Mouse (Mus musculus) adrenal gland, postnatal 36 days (tissue): Measurements from ENCODE around the gene Ankrd2. TPM values are rescaled to one million over a fixed set of nuclear protein-coding genes. Genes with fewer than 3 reads are reported as not detected.

Experiments
- total RNA-seq, 2 experiments: library from RNA; stranded (reverse); gene quantifications; 2 replicates each; pipeline ENCODE4 v1.2.3; 2021

The Ankrd2 gene
- total RNA-seq, 2 experiments from 2014 or later = 0.49 TPM; not detected in 1

Other genes with a start within 250 kb of the Ankrd2 start
- gene Arhgap19, start 234.0 kb upstream of the Ankrd2 start, total RNA-seq = 1 to 10 TPM; 5.0 to 5.8 TPM
- gene Frat1, start 206.0 kb upstream of the Ankrd2 start, total RNA-seq = 1 to 10 TPM; 4.9 to 7.8 TPM
- 1 to 10 TPM; 2.9 to 3.4 TPM for gene Frat2, start 187.9 kb upstream of the Ankrd2 start, total RNA-seq
- 10 to 100 TPM; 12.5 to 23.2 TPM for gene Rrp12, start 139.8 kb upstream of the Ankrd2 start, total RNA-seq
- gene Pgam1, start 124.1 kb upstream of the Ankrd2 start, total RNA-seq = 100 to 1,000 TPM; 791 to 814 TPM
- gene Exosc1, start 102.6 kb upstream of the Ankrd2 start, total RNA-seq = 10 to 100 TPM; 28.3 to 31.7 TPM
- gene Zdhhc16, start 102.5 kb upstream of the Ankrd2 start, total RNA-seq = 10 to 100 TPM; 30.1 to 30.9 TPM
- 10 to 100 TPM; 20.2 to 23.9 TPM for gene Mms19, start 54.8 kb upstream of the Ankrd2 start, total RNA-seq
- 10 to 100 TPM; 17.1 to 17.5 TPM for gene Ubtd1, start 54.2 kb upstream of the Ankrd2 start, total RNA-seq
- gene Hoga1, start 9.6 kb downstream of the Ankrd2 start, total RNA-seq = 1 to 10 TPM; 4.3 to 6.7 TPM
- under 1 TPM; 0.30 to 0.33 TPM for gene 4933411K16Rik, start 16.2 kb downstream of the Ankrd2 start, total RNA-seq
- gene Morn4, start 50.4 kb downstream of the Ankrd2 start, total RNA-seq = 10 to 100 TPM in 1 of 2 experiments, 1 to 10 TPM in 1; 8.2 to 12.2 TPM
- 10 to 100 TPM; 61.7 to 76.3 TPM for gene Pi4k2a, start 54.5 kb downstream of the Ankrd2 start, total RNA-seq
- gene Avpi1, start 93.1 kb downstream of the Ankrd2 start, total RNA-seq = 10 to 100 TPM; 86.6 to 91.5 TPM
- 10 to 100 TPM; 32.7 to 38.8 TPM for gene Marveld1, start 111.4 kb downstream of the Ankrd2 start, total RNA-seq
- gene Zfyve27, start 128.0 kb downstream of the Ankrd2 start, total RNA-seq = 10 to 100 TPM; 49.3 to 50.4 TPM
- 1 to 10 TPM; 2.5 TPM for gene Sfrp5, start 166.3 kb downstream of the Ankrd2 start, total RNA-seq
- 1 to 10 TPM; 1.1 to 1.5 TPM for gene Golga7b, start 211.6 kb downstream of the Ankrd2 start, total RNA-seq